Mouse (Mus musculus): ENCODE measurements around the gene Vps4b. TPM values are rescaled to one million over a fixed set of nuclear protein-coding genes. Genes with fewer than 3 reads are reported as not detected.

The Vps4b gene
- polyA plus RNA-seq, 1 experiment from 2014 or later = 52.2 TPM

DNA sequence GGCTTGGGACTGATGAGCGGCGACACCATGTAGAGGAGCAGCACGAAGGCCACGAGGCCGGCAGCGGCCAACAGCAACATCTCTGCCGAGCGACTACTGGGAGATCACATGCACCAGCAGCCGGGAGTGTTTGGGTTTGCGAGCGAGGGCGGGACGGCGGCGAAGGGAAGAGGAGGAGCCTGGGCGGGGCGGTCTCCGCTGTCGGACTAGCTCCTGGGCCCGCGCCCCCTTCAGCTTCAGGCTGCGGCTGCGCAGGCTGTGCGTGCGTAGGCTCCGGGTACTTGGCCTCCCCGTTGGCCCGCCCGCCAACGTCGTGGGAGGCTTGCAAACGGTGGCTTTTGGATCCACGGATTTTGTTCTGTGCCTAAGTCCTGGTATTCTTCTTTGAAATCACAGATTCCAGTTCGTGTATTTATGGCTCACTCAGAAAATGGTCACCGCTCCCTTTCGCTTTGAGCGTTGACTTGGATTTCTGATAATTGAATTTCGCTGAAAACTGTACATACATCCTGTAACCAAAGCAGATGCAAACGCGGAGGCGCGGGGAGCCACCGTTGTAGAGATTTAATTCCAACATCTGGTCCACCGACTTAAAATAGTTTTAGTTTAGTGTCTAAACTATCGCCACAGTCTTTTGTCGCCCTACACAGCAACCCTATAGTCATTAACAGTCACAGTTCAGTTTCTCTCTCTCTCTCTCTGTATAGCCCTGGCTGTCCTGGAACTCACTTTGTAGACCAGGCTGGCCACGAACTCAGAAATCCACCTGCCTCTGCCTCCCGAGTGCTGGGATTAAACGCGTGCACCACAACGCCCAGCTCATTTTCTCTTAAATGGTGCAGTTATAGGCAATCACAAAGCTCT lies 36.7 kb downstream of the Vps4b start, which contains the start of gene Kdsr:
Gene Kdsr, minus strand, starts transcription at position 156 of the 864 bp plus-strand sequence.
- peaks cover 14% of the 10 kb centered on the region for H3K4me1 ChIP-seq (ENCODE audit: control insufficient read depth, insufficient read depth, low read length)
- peak within 1 kb of the TSS; percentile 91 for H3K4me3 ChIP-seq (ENCODE audit: low read length)
- no peaks in the 10 kb centered on the region for H3K36me3 ChIP-seq (ENCODE audit: control insufficient read depth, insufficient read depth)
- peak within 1 kb of the TSS; percentile 99 for H3K4me2 ChIP-seq (ENCODE audit: low read depth, low read length)
- peak within 1 kb of the TSS; percentile 87 for H3K9ac ChIP-seq (ENCODE audit: low read length)
- no peaks in the 10 kb centered on the region for H3K9me3 ChIP-seq (replicated peaks; ENCODE audit: control insufficient read depth, low read length)
- ATAC-seq (replicated peaks; ENCODE audit: extremely low read depth, insufficient read depth, low FRiP score) = peak; percentile 100
- no peaks in the 10 kb centered on the region for H3K27me3 ChIP-seq (ENCODE audit: control insufficient read depth, insufficient read depth, low read length)
- H3K27ac ChIP-seq (ENCODE audit: low read length) = peak within 1 kb of the TSS; percentile 93
- 3% methylated on average over 51 of the region's 51 CpGs for WGBS

DNA sequence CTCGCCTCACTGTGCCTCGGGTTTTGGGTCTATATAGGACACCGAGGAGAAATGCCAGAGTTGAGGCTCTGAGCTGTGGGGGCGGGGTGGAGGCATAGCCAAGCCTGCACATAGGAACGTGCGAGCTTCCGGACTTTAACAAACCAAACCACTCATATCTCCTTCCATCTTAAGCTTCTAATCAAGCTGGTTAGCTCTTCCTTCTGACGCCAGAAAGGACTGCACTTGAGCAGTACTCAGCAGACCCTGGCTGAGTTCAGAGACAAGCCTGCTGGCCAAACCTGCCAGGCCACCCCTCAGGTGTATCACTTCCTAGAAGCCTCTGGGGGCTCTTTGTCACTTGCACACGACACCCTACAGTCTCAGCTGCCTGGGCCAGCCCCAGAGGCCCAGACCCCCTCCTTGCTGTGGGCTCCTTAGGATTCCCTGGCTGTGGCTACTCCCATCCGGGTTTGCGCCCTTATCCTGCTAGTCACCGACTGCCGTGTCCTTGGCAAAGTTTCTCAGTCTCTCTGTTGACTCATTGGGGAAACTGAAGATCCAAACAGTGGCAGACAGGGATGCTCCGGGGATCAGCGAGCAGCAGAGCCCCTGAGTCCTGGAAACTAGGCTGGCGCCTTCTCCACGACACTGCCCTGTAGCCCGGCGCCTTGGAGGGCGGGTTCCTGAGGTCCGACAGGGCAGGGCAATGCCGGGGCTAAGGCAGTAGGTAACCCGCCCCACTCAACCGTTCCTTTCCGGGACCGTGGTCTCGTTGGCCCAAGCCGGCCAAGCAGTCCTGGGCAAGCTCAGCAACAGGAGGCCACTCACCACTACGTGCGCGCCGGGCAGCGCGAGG lies 37.6 kb downstream of the Vps4b start:
- Histone ChIP-seq H3K27me3 (ENCODE audit: control insufficient read depth, insufficient read depth, low read length) (no peaks in the 10 kb centered on the region), H3K4me3 (ENCODE audit: low read length) (peak overlapping the region; percentile 91), H3K9me3 (replicated peaks; ENCODE audit: control insufficient read depth, low read length) (no peaks in the 10 kb centered on the region), H3K36me3 (ENCODE audit: control insufficient read depth, insufficient read depth) (peaks cover 2% of the 10 kb centered on the region; the same call in 1 of the 2 replicates), H3K9ac (ENCODE audit: low read length) (peak overlapping the region; percentile 87), H3K4me1 (ENCODE audit: control insufficient read depth, insufficient read depth, low read length) (peaks cover 14% of the 10 kb centered on the region), H3K4me2 (ENCODE audit: low read depth, low read length) (peak overlapping the region; percentile 99), H3K27ac (ENCODE audit: low read length) (peak overlapping the region; percentile 93)
- ATAC-seq (replicated peaks; ENCODE audit: extremely low read depth, insufficient read depth, low FRiP score) = peak; percentile 35
- WGBS = 1% methylated on average over 34 of the region's 34 CpGs

DNA sequence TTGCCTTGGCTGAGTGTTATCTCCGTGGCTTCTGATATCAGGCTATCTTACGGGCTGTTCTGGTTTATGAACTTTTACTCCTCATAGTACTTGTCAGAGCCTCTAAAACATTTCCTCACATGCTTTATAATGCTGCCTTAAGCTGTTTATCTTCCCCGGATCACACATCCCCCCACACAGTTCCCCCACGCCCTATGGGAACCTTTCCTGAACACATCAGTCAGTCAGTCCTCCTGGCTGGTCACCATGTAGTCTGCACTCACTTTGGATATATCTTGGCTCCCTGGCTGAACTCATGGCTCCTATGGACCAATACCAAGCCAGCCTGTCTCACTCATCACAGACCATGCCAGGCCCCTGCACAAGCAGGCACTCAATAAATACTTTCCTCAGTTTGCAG lies 39.9 kb downstream of the Vps4b start:
- 60% methylated on average over 4 of the region's 4 CpGs for WGBS

DNA sequence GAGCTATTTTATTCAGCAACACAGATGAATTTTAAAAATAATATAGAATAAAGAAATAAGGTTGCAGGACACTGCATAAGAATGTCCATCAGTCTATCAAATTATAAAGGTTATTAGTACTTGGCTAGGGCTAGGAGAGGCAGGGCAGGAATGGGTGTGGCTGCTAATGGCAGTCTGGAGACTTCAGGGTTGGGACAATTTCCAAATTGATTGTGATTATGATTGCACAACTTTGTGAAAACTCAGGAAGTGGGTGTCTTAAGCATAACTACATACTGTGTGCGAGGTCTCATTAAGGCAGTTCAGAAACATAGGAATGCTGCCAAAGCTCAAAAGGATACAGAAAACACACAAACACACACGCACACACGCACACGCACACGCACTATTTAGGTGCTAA lies 44.5 kb downstream of the Vps4b start:
- Histone ChIP-seq H3K27ac (ENCODE audit: low read length) (no peak overlapping the region), H3K36me3 (ENCODE audit: control insufficient read depth, insufficient read depth) (peaks cover 5% of the 10 kb centered on the region; the same call in 1 of the 2 replicates), H3K27me3 (ENCODE audit: control insufficient read depth, insufficient read depth, low read length) (no peaks in the 10 kb centered on the region), H3K4me1 (ENCODE audit: control insufficient read depth, insufficient read depth, low read length) (0 out of 2 replicates have a peak, but pooled peaks cover 3% of the 10 kb centered on the region), H3K4me3 (ENCODE audit: low read length) (no peak overlapping the region), H3K4me2 (ENCODE audit: low read depth, low read length) (no peak overlapping the region), H3K9me3 (replicated peaks; ENCODE audit: control insufficient read depth, low read length) (no peaks in the 10 kb centered on the region), H3K9ac (ENCODE audit: low read length) (no peak overlapping the region)
- 88% methylated on average over 5 of the region's 5 CpGs for whole genome bisulfite sequencing
- ATAC-seq (replicated peaks; ENCODE audit: extremely low read depth, insufficient read depth, low FRiP score) = no peak

More for the DNA sequence above, 39.9 kb downstream of the Vps4b start:
- no peaks in the 10 kb centered on the region for H3K9me3 ChIP-seq (replicated peaks; ENCODE audit: control insufficient read depth, low read length)
- H3K4me2 ChIP-seq (ENCODE audit: low read depth, low read length) = no peak overlapping the region
- no peak overlapping the region for H3K9ac ChIP-seq (ENCODE audit: low read length)
- no peak overlapping the region for H3K4me3 ChIP-seq (ENCODE audit: low read length)
- H3K27ac ChIP-seq (ENCODE audit: low read length) = no peak overlapping the region
- H3K36me3 ChIP-seq (ENCODE audit: control insufficient read depth, insufficient read depth) = peaks cover 3% of the 10 kb centered on the region; the same call in 1 of the 2 replicates
- no peak for ATAC-seq (replicated peaks; ENCODE audit: extremely low read depth, insufficient read depth, low FRiP score)
- H3K27me3 ChIP-seq (ENCODE audit: control insufficient read depth, insufficient read depth, low read length) = no peaks in the 10 kb centered on the region
- peaks cover 14% of the 10 kb centered on the region for H3K4me1 ChIP-seq (ENCODE audit: control insufficient read depth, insufficient read depth, low read length)

DNA sequence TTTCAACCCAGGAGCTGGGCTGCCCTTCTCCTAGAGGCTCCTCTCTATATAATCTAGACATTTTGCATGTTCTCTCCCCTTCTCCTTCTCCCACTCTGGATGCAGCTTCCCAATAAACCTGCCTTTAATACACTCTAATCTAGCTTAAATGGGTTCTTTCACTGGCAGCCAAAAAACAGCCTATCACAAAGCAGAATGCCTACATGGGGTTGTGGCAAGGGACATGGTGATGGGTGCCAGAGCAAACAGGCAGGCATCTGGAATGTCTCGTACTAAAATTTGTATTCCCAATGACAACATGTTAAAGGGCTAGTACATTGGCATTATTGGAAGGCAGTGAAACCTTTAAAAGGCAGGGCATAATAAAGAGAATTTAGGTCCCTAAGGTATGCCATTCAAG lies 45.9 kb downstream of the Vps4b start:
- ATAC-seq (replicated peaks; ENCODE audit: extremely low read depth, insufficient read depth, low FRiP score) = no peak
- Histone ChIP-seq H3K36me3 (ENCODE audit: control insufficient read depth, insufficient read depth) (peaks cover 9% of the 10 kb centered on the region; the same call in 1 of the 2 replicates), H3K9ac (ENCODE audit: low read length) (no peak overlapping the region)

DNA sequence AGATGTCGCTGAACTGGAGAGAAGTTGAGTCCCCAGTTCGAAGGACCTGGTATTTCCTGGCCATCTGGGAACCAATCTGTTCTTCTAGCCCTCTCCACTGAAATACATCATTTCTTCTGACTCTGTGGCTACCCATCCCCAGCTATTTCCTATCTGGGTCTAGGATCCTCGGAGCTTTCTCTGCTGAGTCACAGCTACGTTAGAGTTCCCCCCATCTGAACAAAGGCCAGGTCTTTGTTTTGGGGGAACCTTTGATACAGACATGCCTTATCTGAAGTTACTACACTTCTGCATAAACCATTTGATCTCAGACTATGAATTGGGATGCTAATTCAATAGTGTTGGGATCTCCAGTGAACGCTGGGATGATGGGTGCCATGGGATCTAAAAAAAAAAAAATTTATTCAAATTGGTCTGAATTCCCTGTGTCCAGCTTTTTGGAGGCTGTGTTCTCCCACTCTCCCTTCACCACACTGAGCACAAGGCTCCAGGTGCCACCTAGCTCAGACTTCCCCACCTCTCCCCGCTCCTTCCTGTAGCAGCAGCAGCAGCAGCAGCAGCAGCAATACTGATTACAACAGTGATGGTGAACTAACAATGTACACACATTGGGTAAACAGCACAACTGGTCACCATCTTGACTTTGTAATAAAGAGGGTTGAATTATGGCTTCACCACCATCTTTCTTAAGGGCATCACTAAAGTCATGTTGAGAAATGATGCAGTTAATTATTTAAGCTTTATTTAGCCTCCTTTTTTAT lies 47.8 kb downstream of the Vps4b start:
- H3K27ac ChIP-seq (ENCODE audit: low read length) = no peak overlapping the region
- H3K27me3 ChIP-seq (ENCODE audit: control insufficient read depth, insufficient read depth, low read length) = no peaks in the 10 kb centered on the region
- H3K4me3 ChIP-seq (ENCODE audit: low read length) = no peak overlapping the region
- no peak overlapping the region for H3K4me2 ChIP-seq (ENCODE audit: low read depth, low read length)
- peaks cover 9% of the 10 kb centered on the region; the same call in 1 of the 2 replicates for H3K36me3 ChIP-seq (ENCODE audit: control insufficient read depth, insufficient read depth)
- no peaks in the 10 kb centered on the region for H3K9me3 ChIP-seq (replicated peaks; ENCODE audit: control insufficient read depth, low read length)
- H3K9ac ChIP-seq (ENCODE audit: low read length) = no peak overlapping the region
- WGBS = 85% methylated on average over 6 of the region's 6 CpGs
- no peak for ATAC-seq (replicated peaks; ENCODE audit: extremely low read depth, insufficient read depth, low FRiP score)
- H3K4me1 ChIP-seq (ENCODE audit: control insufficient read depth, insufficient read depth, low read length) = no peaks in the 10 kb centered on the region

More for the DNA sequence above, 45.9 kb downstream of the Vps4b start:
- H3K9me3 ChIP-seq (replicated peaks; ENCODE audit: control insufficient read depth, low read length) = no peaks in the 10 kb centered on the region
- no peak overlapping the region for H3K4me2 ChIP-seq (ENCODE audit: low read depth, low read length)
- H3K4me1 ChIP-seq (ENCODE audit: control insufficient read depth, insufficient read depth, low read length) = no peaks in the 10 kb centered on the region
- no peak overlapping the region for H3K27ac ChIP-seq (ENCODE audit: low read length)
- WGBS = 73% methylated on average over 1 of the region's 1 CpGs
- H3K27me3 ChIP-seq (ENCODE audit: control insufficient read depth, insufficient read depth, low read length) = no peaks in the 10 kb centered on the region
- H3K4me3 ChIP-seq (ENCODE audit: low read length) = no peak overlapping the region

DNA sequence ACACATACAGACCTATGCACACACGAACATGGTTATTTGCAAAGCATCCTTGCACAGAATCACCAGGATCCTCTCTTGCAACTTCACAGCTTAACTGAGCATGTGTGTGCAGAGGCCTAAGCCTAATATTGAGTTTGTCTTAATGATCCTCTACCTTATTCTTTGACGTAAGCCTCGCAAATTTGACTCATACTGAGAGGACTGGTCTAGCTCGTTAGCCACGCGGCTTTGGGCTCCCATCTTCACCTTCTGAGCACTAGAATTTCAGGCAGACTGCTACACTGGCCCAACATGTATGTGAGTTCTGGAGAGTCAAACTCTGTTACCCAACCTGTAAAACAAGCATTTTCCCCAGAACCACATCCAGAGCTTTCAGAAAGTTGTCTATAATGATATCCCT lies 53.5 kb downstream of the Vps4b start:
- Histone ChIP-seq H3K4me1 (ENCODE audit: control insufficient read depth, insufficient read depth, low read length) (no peaks in the 10 kb centered on the region), H3K27me3 (ENCODE audit: control insufficient read depth, insufficient read depth, low read length) (no peaks in the 10 kb centered on the region), H3K4me3 (ENCODE audit: low read length) (no peak overlapping the region), H3K9me3 (replicated peaks; ENCODE audit: control insufficient read depth, low read length) (no peaks in the 10 kb centered on the region), H3K4me2 (ENCODE audit: low read depth, low read length) (no peak overlapping the region), H3K27ac (ENCODE audit: low read length) (no peak overlapping the region), H3K9ac (ENCODE audit: low read length) (no peak overlapping the region), H3K36me3 (ENCODE audit: control insufficient read depth, insufficient read depth) (peaks cover 19% of the 10 kb centered on the region)
- 91% methylated on average over 6 of the region's 6 CpGs for WGBS
- no peak for ATAC-seq (replicated peaks; ENCODE audit: extremely low read depth, insufficient read depth, low FRiP score)

DNA sequence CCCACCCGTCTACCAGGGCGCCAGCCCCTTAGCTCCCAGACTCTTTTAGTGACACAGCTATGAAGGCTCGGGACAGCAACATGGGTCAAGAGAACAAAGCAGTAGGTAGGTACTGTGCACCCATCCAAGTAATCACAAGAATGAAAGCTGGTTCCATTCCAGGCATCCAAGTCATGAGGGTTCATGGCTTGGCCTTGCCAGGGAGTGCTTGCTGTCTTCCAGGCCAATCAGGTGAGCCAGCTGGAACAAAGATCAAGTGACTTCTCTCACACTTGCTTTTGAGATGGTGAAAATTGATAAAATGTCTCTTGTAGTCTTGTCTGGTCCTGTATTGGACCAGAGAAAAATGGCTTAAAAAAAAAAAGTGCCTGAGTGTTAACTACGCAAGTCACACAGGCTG lies 55.8 kb downstream of the Vps4b start:
- no peaks in the 10 kb centered on the region for H3K4me1 ChIP-seq (ENCODE audit: control insufficient read depth, insufficient read depth, low read length)
- H3K4me2 ChIP-seq (ENCODE audit: low read depth, low read length) = no peak overlapping the region
- H3K36me3 ChIP-seq (ENCODE audit: control insufficient read depth, insufficient read depth) = peaks cover 20% of the 10 kb centered on the region; the same call in 1 of the 2 replicates
- H3K27ac ChIP-seq (ENCODE audit: low read length) = no peak overlapping the region
- WGBS = 96% methylated on average over 4 of the region's 4 CpGs
- no peak overlapping the region for H3K9ac ChIP-seq (ENCODE audit: low read length)
- no peak overlapping the region for H3K4me3 ChIP-seq (ENCODE audit: low read length)
- no peak for ATAC-seq (replicated peaks; ENCODE audit: extremely low read depth, insufficient read depth, low FRiP score)
- H3K9me3 ChIP-seq (replicated peaks; ENCODE audit: control insufficient read depth, low read length) = no peaks in the 10 kb centered on the region
- no peaks in the 10 kb centered on the region for H3K27me3 ChIP-seq (ENCODE audit: control insufficient read depth, insufficient read depth, low read length)
